Mouse (Mus musculus) bone marrow, adult 2 months (tissue): ENCODE results near the gene Pbrm1. TPM values are rescaled to one million over a fixed set of nuclear protein-coding genes. Genes with fewer than 3 reads are reported as not detected.
A peak's percentile ranks its signal among the peaks of the same experiment; 100 is the strongest.

ENCODE experiments used
- H3K27ac ChIP-seq: fragments of 200-500 bp; 2 replicates; pipeline ENCODE4 v1.5.1; 2012; ENCODE audit warnings: low read depth, mild to moderate bottlenecking, control low read depth, inconsistent platforms, low read length; ENCODE audit not compliant: control insufficient read depth, poor library complexity, insufficient read depth
- H3K4me1 ChIP-seq: fragments of 200-500 bp; 2 replicates; pipeline ENCODE4 v1.6.1; 2011; ENCODE audit warnings: low read length; ENCODE audit not compliant: control insufficient read depth, insufficient read depth
- H3K4me3 ChIP-seq: fragments of 200-500 bp; replicated peaks from 2 replicates; pipeline ENCODE3; 2011; ENCODE audit warnings: mild to moderate bottlenecking, low read depth, low read length, control low read depth; ENCODE audit not compliant: control insufficient read depth
- CTCF ChIP-seq: fragments of 200-500 bp; IDR thresholded peaks from 2 replicates; pipeline ENCODE4 v1.5.1; 2011; ENCODE audit warnings: low read length, control low read depth; ENCODE audit not compliant: control insufficient read depth, insufficient read depth
- POLR2A ChIP-seq: fragments of 200-500 bp; IDR thresholded peaks from 2 replicates; pipeline ENCODE4 v1.6.1; 2011; ENCODE audit warnings: low read depth, mild to moderate bottlenecking, control low read depth, low read length, borderline replicate concordance; ENCODE audit not compliant: control insufficient read depth
- WGBS: fragments of 180-500 bp; shearing (Covaris S2); methylation state at CpG from one replicate; pipeline ENCODE4 v1.1.7; 2018; 5-methylcytosine and 5-hydroxymethylcytosine counted together
- polyA plus RNA-seq: library from polyadenylated mRNA; stranded (reverse); fragments of >200 nt; gene quantifications from 2 replicates; pipeline ENCODE4 v1.2.4, GENCODE M21; 2011; ENCODE audit warnings: low replicate concordance; ENCODE audit not compliant: missing spikeins, insufficient read depth, insufficient read length

Gene Pbrm1
- polyA plus RNA-seq, 1 experiment = 46.8 TPM

DNA sequence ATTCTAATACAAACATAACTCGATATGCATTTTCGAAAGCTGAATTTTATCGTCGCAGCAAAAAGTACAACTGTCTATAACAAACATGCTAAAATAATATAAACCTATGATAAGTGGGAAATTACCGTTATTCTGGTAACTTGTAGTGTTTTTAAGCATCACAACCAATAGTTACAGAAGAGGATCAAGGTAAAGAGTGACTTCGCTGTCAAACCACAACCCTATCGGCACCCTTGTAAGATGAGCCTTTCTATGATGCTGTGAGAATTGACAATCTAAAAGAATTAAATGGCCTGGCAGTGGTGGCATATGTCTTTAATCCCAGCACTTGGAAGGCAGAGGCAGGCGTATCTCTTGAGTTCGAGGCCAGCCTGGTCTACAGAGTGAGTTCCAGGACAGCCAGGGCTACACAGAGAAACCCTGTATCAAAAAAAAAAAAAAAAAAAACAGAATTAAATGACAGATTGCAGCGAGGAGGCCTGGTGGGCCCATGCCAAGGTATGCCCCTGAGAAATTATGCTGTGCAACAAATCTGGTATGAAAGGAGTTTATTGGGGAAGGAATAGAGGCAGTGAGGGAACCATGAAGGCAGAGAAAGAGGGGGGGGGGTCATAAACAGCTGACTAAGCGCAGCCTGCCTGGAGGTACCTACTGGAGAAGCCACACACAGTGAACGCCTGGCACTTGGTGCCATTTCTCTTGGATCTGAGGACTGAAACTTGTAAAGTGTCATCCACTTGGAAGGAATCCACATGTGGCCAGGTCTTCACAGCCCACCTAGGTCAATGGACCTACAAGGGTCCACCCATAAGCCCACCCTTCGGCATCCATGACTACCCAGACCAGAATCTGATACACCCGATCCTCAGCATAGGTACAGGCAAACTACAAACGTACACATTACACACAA, 110.6 kb downstream of the Pbrm1 start:
- Histone ChIP-seq H3K4me1 (peaks cover 5% of the 10 kb centered on the region; the same call in 1 of the 2 replicates), H3K4me3 (peak overlapping the region; percentile 58), H3K27ac (no peak overlapping the region)
- WGBS = 52% methylated on average over 15 of the region's 15 CpGs
- no peak for TF ChIP-seq CTCF
- TF ChIP-seq POLR2A = no peak

GRCm38 (mm10) chr14:31130236-31131220, 111.6 kb downstream of the Pbrm1 start, which contains the start of gene Nt5dc2:
Gene Nt5dc2, plus strand, starts transcription at chr14:31131053.
- TF ChIP-seq POLR2A (no peak), CTCF (no peak)
- Histone ChIP-seq H3K4me1 (peaks cover 5% of the 10 kb centered on the region; the same call in 1 of the 2 replicates), H3K4me3 (peak within 1 kb of the TSS; percentile 79), H3K27ac (peak within 1 kb of the TSS; percentile 37)
- WGBS = 6% methylated on average over 63 of the region's 63 CpGs

DNA sequence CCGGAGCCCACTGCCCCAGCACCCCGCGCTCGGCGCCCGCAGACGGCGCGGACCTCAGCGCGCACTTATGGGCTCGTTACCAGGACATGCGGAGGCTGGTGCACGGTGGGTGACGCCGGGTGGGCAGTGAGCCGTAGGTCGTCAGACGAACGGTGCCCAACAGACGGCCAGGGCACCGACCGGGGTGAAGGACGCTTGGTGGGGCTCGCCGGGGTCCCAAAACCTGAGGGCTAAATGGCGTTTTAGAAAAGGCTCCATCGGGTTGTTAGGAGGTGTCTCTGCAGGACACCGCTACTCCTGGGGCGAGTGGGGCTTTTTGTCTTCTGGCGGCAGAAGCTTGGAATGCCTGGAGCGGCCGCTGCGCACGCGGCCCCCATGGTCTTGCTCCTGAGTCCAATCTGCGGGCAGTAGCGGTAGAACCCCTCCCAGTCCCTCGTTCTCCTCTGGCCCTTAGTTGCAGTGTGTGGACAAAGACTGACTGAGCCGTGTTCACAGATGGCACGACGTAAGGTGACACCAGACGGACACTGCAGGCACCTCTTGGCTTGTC, 112.4 kb downstream of the Pbrm1 start:
- Histone ChIP-seq H3K4me3 (peak overlapping the region; percentile 79), H3K4me1 (peaks cover 5% of the 10 kb centered on the region; the same call in 1 of the 2 replicates), H3K27ac (peak overlapping the region; percentile 17; the same call in 1 of the 2 replicates)
- WGBS = 1% methylated on average over 43 of the region's 43 CpGs
- TF ChIP-seq CTCF (no peak), POLR2A (no peak)

- Histone ChIP-seq H3K4me1 (peaks cover 3% of the 10 kb centered on the region; the same call in 1 of the 2 replicates), H3K4me3 (no peak overlapping the region), H3K27ac (no peak overlapping the region)
- no peak for TF ChIP-seq CTCF
- TF ChIP-seq POLR2A = no peak
- 42% methylated on average over 6 of the region's 6 CpGs for WGBS
These were observed 113.1 kb downstream of the Pbrm1 start for GRCm38 (mm10) chr14:31132031-31132430.

DNA sequence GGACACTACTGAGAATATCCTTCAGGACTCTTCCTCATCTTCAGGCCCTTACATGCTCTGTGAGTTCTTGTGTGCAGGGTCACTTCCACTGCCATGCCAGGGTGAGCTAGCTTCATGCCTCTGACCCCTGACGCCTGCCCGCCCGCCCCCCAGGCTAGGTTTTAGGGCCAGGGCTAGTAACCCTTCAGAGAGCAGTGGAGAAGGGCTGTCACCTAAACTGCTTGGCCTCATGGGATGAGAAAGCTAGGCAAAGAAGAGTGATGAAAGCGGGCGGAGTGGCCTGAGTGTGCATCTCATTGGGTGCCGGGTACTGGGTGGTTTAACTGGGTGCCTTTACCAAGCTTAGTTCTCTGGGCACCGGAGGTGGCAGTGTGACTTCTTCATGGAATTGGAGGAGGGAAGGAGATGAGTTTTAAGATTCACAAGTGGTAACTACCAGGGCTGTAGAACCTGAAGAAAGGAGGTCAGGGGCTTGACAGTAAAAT, 113.6 kb downstream of the Pbrm1 start:
- H3K27ac ChIP-seq = no peak overlapping the region

DNA sequence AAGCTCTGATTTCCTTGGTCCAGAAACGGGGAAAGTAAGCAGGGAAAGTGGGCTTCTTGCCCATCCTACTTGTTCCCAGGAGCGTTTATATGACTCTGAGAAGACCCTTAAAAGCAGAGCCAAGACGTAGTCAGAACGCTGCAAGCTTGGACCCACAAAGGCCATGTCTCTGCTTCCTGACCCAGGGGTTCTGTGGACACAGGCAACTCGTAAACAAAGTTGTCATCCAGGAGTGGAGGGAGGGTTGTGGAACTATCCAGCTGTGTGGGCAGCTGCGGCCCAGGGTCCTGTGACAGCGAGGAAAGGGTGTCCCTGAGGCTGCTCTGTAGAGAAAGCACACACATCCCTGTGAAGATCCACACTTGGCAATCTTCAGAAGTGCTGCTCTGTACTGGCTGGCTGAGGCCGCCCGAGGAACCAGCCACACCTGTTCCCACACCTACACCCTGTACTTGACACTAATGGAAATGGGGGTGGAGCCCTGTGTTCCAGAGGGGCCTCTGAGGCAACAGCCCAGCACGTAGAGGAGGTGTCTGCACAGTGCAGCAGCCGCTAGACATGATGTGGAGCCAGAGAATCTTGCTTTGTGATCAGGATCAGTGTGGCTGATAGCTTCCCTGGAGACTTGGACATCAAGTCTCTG, 114.2 kb downstream of the Pbrm1 start:
- peaks cover 3% of the 10 kb centered on the region; the same call in 1 of the 2 replicates for H3K4me1 ChIP-seq
- no peak overlapping the region for H3K27ac ChIP-seq
- TF ChIP-seq CTCF = no peak
- no peak for TF ChIP-seq POLR2A
- WGBS = 84% methylated on average over 11 of the region's 11 CpGs
- H3K4me3 ChIP-seq = no peak overlapping the region

More for the DNA sequence above, 113.6 kb downstream of the Pbrm1 start:
- 80% methylated on average over 7 of the region's 7 CpGs for WGBS
- Histone ChIP-seq H3K4me3 (no peak overlapping the region), H3K4me1 (peaks cover 3% of the 10 kb centered on the region; the same call in 1 of the 2 replicates)
- TF ChIP-seq POLR2A = no peak
- no peak for TF ChIP-seq CTCF

GRCm38 (mm10) chr14:31134015-31135000, 115.4 kb downstream of the Pbrm1 start:
- TF ChIP-seq CTCF (no peak), POLR2A (no peak)
- Histone ChIP-seq H3K4me3 (no peak overlapping the region), H3K27ac (no peak overlapping the region), H3K4me1 (peaks cover 3% of the 10 kb centered on the region; the same call in 1 of the 2 replicates)
- WGBS = 92% methylated on average over 25 of the region's 25 CpGs
